Mouse (Mus musculus): Measurements from ENCODE around the gene Slc27a1. TPM values are rescaled to one million over a fixed set of nuclear protein-coding genes. Genes with fewer than 3 reads are reported as not detected.

The Slc27a1 gene
- polyA plus RNA-seq, 1 experiment = not detected

GRCm38 (mm10) chr8:71552770-71553169 is 15.9 kb upstream of the Slc27a1 start:
- no peak for TF ChIP-seq GATA1 (IDR thresholded peaks at IDR 0.05; ENCODE audit: low read length)

GRCm38 (mm10) chr8:71554001-71554400 is 14.7 kb upstream of the Slc27a1 start:
- TF ChIP-seq GATA1 (IDR thresholded peaks at IDR 0.05; ENCODE audit: low read length) = no peak

GRCm38 (mm10) chr8:71554644-71555043 is 14.0 kb upstream of the Slc27a1 start:
- no peak for TF ChIP-seq GATA1 (IDR thresholded peaks at IDR 0.05; ENCODE audit: low read length)

GRCm38 (mm10) chr8:71558071-71558957 is 10.4 kb upstream of the Slc27a1 start, which contains the start of gene Tmem221:
Gene Tmem221 (minus strand): TSS chr8:71558871.
- no peak for TF ChIP-seq GATA1 (IDR thresholded peaks at IDR 0.05; ENCODE audit: low read length)

GRCm38 (mm10) chr8:71558958-71559690 is 9.6 kb upstream of the Slc27a1 start:
- no peak for TF ChIP-seq GATA1 (IDR thresholded peaks at IDR 0.05; ENCODE audit: low read length)

- no peak for TF ChIP-seq GATA1 (IDR thresholded peaks at IDR 0.05; ENCODE audit: low read length)
Measured at GRCm38 (mm10) chr8:71560071-71560470, 8.6 kb upstream of the Slc27a1 start.

- TF ChIP-seq GATA1 (IDR thresholded peaks at IDR 0.05; ENCODE audit: low read length) = no peak
Measured at GRCm38 (mm10) chr8:71560765-71561164, 7.9 kb upstream of the Slc27a1 start.

GRCm38 (mm10) chr8:71561401-71561800 is 7.3 kb upstream of the Slc27a1 start:
- no peak for TF ChIP-seq GATA1 (IDR thresholded peaks at IDR 0.05; ENCODE audit: low read length)

- no peak for TF ChIP-seq GATA1 (IDR thresholded peaks at IDR 0.05; ENCODE audit: low read length)
Measured at GRCm38 (mm10) chr8:71562751-71563150, 5.9 kb upstream of the Slc27a1 start.

- TF ChIP-seq GATA1 (IDR thresholded peaks at IDR 0.05; ENCODE audit: low read length) = no peak
Measured at GRCm38 (mm10) chr8:71563992-71564391, 4.7 kb upstream of the Slc27a1 start.

GRCm38 (mm10) chr8:71566501-71566900 is 2.2 kb upstream of the Slc27a1 start, which contains the start of gene Nxnl1:
Gene Nxnl1 (minus strand): TSS chr8:71566601.
- no peak for TF ChIP-seq GATA1 (IDR thresholded peaks at IDR 0.05; ENCODE audit: low read length)

GRCm38 (mm10) chr8:71567587-71567986 is 1.1 kb upstream of the Slc27a1 start:
- no peak for TF ChIP-seq GATA1 (IDR thresholded peaks at IDR 0.05; ENCODE audit: low read length)

GRCm38 (mm10) chr8:71568941-71569340 is 259 bp downstream of the Slc27a1 start:
- no peak for TF ChIP-seq GATA1 (IDR thresholded peaks at IDR 0.05; ENCODE audit: low read length)

GRCm38 (mm10) chr8:71569366-71570290 is 946 bp downstream of the Slc27a1 start:
- TF ChIP-seq GATA1 (IDR thresholded peaks at IDR 0.05; ENCODE audit: low read length) = no peak

- no peak for TF ChIP-seq GATA1 (IDR thresholded peaks at IDR 0.05; ENCODE audit: low read length)
Measured at GRCm38 (mm10) chr8:71570291-71570954, 1.7 kb downstream of the Slc27a1 start.

Measured in G1E-ER4 (cell line).